Mouse (Mus musculus): ENCODE data around the gene Atp7b. TPM values are rescaled to one million over a fixed set of nuclear protein-coding genes. Genes with fewer than 3 reads are reported as not detected.

Atp7b gene
- polyA plus RNA-seq, 1 experiment from 2014 or later: 1.1 TPM

DNA sequence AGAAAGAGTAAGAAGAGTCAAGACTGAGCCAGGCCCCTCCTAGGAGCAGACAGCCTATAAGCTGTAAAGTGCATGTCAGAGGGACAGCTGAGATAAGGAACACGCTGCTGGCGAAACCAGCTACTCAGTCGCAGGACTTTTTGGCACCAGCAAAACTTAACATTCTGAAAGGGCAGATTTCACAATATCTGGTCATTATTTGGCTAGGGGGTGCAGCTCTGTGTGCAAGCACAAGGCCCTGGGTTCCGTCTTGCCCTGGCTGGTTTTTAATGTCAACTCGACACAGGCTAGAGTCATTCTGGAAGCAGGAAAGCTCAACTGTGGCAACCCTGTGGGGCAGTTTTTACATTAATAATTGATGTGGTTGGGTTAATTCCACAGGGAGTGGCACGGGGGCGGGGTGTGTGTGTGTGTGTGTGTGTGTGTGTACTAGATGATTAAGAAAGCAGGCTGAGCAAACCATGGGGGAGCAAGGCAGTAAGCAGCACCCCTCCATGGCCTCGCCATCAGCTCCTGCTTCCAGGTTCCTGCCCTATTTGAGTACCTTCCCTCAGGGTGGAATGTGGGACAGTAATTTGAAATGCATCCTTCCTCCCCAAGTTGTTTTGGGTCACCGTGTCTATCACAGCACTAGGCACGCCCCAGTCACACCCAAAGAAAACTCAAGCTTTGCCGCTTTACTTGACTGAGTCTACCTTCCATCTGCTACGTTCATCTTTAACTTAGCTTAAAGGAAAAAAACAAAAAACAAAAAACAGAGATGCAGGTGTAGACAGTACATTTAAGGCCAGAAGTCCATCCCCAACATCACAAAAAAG, 5.2 kb downstream of the Atp7b start:
- Histone ChIP-seq H3K27me3 (replicated peaks) (peaks cover 6% of the 10 kb centered on the region; the same call in 1 of the 2 replicates), H3K4me2 (no peak overlapping the region), H3K4me3 (replicated peaks) (no peak overlapping the region), H3K9ac (replicated peaks) (no peak overlapping the region), H3K27ac (replicated peaks) (no peak overlapping the region), H3K4me1 (peaks cover 5% of the 10 kb centered on the region), H3K36me3 (no peaks in the 10 kb centered on the region), H3K9me3 (replicated peaks) (no peaks in the 10 kb centered on the region)
- ATAC-seq (ENCODE audit: low FRiP score): no peak
- WGBS: 88% methylated on average over 12 of the region's 12 CpGs

- 43% methylated on average over 2 of the region's 2 CpGs for WGBS
- peak; percentile 69 for ATAC-seq (ENCODE audit: low FRiP score)
These were observed 12.2 kb downstream of the Atp7b start for GRCm38 (mm10) chr8:22047699-22048464.

GRCm38 (mm10) chr8:22043706-22044105, 16.4 kb downstream of the Atp7b start:
- peaks cover 9% of the 10 kb centered on the region; the same call in 1 of the 2 replicates for H3K4me1 ChIP-seq
- 55% methylated on average over 12 of the region's 12 CpGs for whole genome bisulfite sequencing
- no peak for ATAC-seq (ENCODE audit: low FRiP score)
- H3K27me3 ChIP-seq (replicated peaks): no peaks in the 10 kb centered on the region
- H3K9ac ChIP-seq (replicated peaks): no peak overlapping the region
- no peak overlapping the region for H3K4me2 ChIP-seq
- H3K4me3 ChIP-seq (replicated peaks): no peak overlapping the region
- no peaks in the 10 kb centered on the region for H3K9me3 ChIP-seq (replicated peaks)
- no peaks in the 10 kb centered on the region for H3K36me3 ChIP-seq
- H3K27ac ChIP-seq (replicated peaks): no peak overlapping the region

More at GRCm38 (mm10) chr8:22047699-22048464, 12.2 kb downstream of the Atp7b start:
- Histone ChIP-seq H3K9me3 (replicated peaks) (no peaks in the 10 kb centered on the region), H3K4me2 (no peak overlapping the region), H3K4me3 (replicated peaks) (no peak overlapping the region), H3K36me3 (no peaks in the 10 kb centered on the region), H3K4me1 (no peaks in the 10 kb centered on the region), H3K9ac (replicated peaks) (no peak overlapping the region), H3K27me3 (replicated peaks) (no peaks in the 10 kb centered on the region), H3K27ac (replicated peaks) (no peak overlapping the region)

GRCm38 (mm10) chr8:22042515-22042914, 17.6 kb downstream of the Atp7b start:
- 85% methylated on average over 3 of the region's 3 CpGs for WGBS
- no peak overlapping the region for H3K4me3 ChIP-seq (replicated peaks)
- H3K4me1 ChIP-seq: peaks cover 9% of the 10 kb centered on the region; the same call in 1 of the 2 replicates
- no peak overlapping the region for H3K27ac ChIP-seq (replicated peaks)
- no peak overlapping the region for H3K9ac ChIP-seq (replicated peaks)
- ATAC-seq (ENCODE audit: low FRiP score): no peak
- H3K36me3 ChIP-seq: no peaks in the 10 kb centered on the region
- no peak overlapping the region for H3K4me2 ChIP-seq
- H3K27me3 ChIP-seq (replicated peaks): no peaks in the 10 kb centered on the region
- H3K9me3 ChIP-seq (replicated peaks): no peaks in the 10 kb centered on the region

- H3K27me3 ChIP-seq (replicated peaks): no peaks in the 10 kb centered on the region
- H3K36me3 ChIP-seq: no peaks in the 10 kb centered on the region
- no peak overlapping the region for H3K4me3 ChIP-seq (replicated peaks)
- H3K27ac ChIP-seq (replicated peaks): no peak overlapping the region
- no peak overlapping the region for H3K4me2 ChIP-seq
- no peak overlapping the region for H3K9ac ChIP-seq (replicated peaks)
- H3K4me1 ChIP-seq: peaks cover 9% of the 10 kb centered on the region; the same call in 1 of the 2 replicates
- peak; percentile 18; the same call in 1 of the 2 replicates for ATAC-seq (ENCODE audit: low FRiP score)
- H3K9me3 ChIP-seq (replicated peaks): no peaks in the 10 kb centered on the region
- 39% methylated on average over 6 of the region's 6 CpGs for WGBS
These were observed 20.0 kb downstream of the Atp7b start for GRCm38 (mm10) chr8:22040153-22040509.

DNA sequence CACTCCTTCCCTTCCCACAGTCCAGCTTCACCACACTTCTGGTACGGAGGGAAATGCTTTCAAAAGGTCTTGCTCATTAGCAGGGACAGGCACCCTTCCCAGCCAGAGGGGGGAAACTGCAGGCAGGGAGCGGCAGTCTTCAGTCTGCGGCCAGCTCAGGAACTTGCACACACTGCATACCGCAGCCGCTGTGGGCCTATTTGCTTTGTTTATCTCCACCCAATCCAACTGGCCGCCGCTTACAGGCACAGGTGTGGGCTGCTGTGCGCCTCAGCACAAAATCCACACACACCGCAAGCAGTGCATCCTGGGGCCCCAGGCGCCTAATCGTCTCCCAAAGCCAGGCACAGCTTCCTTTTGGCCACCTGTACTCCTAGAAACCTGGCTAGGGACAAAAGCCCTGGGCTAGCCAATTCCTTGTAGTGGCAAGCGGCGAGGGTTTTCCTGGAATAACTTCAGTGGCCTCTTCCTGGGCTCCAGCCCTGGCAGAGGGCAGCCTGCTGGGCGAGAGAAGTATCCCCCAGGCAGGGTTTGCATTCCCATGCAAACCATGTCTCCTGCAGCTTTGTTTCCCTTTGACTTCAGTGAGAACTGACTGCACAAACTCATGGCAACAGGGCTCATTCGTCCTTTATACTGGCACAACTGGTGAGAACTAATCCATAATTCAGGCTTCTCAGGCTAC, 20.5 kb downstream of the Atp7b start:
- Histone ChIP-seq H3K9me3 (replicated peaks) (no peaks in the 10 kb centered on the region), H3K9ac (replicated peaks) (no peak overlapping the region), H3K36me3 (no peaks in the 10 kb centered on the region), H3K27me3 (replicated peaks) (no peaks in the 10 kb centered on the region), H3K4me3 (replicated peaks) (no peak overlapping the region; the same call in 1 of the 2 replicates), H3K27ac (replicated peaks) (0 out of 2 replicates have a peak overlapping the region, but pooled peaks have one; percentile 37), H3K4me1 (peaks cover 9% of the 10 kb centered on the region; the same call in 1 of the 2 replicates), H3K4me2 (peak overlapping the region; percentile 41)
- peak; percentile 71 for ATAC-seq (ENCODE audit: low FRiP score)
- WGBS: 18% methylated on average over 15 of the region's 15 CpGs

DNA sequence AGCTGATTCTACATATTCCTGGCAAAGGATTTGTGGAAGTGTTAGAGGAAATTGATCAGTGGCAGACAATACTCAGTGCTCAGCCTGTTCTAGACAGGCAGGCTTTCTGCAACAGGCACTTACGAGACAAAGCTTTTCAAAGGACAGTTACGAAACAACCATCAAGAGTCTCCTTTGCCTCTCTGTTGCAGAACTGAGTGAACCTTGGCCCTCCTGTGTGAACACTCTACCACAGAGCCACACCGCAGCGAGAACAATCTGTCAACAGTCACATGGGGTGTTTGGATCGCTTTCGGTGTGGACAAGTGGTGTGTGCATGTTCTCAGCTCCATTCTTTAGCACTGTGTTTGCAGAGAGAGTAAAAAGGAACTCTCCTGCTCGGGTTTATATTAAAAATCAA, 23.1 kb downstream of the Atp7b start:
- Histone ChIP-seq H3K27ac (replicated peaks) (no peak overlapping the region), H3K4me3 (replicated peaks) (no peak overlapping the region), H3K4me1 (peaks cover 9% of the 10 kb centered on the region; the same call in 1 of the 2 replicates), H3K36me3 (no peaks in the 10 kb centered on the region), H3K9ac (replicated peaks) (no peak overlapping the region), H3K4me2 (no peak overlapping the region), H3K9me3 (replicated peaks) (no peaks in the 10 kb centered on the region), H3K27me3 (replicated peaks) (no peaks in the 10 kb centered on the region)
- whole genome bisulfite sequencing: 83% methylated on average over 7 of the region's 7 CpGs
- ATAC-seq (ENCODE audit: low FRiP score): no peak

DNA sequence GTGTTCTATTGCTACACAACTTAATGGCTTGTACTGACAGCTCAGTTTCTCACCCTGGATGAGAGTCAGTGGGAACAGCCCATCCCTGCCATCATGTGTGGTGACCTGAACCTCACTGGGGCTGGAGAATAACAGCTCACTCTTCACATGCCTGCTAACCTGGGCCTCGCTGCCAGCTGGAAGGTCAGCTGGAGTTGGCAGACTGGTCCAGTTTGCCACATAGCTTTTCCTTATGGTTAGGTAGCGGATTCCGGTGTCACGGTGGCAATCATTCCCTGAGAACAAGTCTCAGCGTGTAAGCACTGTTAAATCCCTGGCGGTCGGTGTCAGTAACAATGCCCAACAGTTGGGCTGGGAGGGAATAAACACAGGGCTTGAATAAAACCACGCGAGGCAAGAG, 24.0 kb downstream of the Atp7b start:
- Histone ChIP-seq H3K36me3 (no peaks in the 10 kb centered on the region), H3K9me3 (replicated peaks) (no peaks in the 10 kb centered on the region), H3K4me2 (no peak overlapping the region), H3K4me1 (peaks cover 9% of the 10 kb centered on the region; the same call in 1 of the 2 replicates), H3K27ac (replicated peaks) (no peak overlapping the region), H3K9ac (replicated peaks) (no peak overlapping the region), H3K4me3 (replicated peaks) (no peak overlapping the region), H3K27me3 (replicated peaks) (no peaks in the 10 kb centered on the region)
- no peak for ATAC-seq (ENCODE audit: low FRiP score)
- WGBS: 92% methylated on average over 9 of the region's 9 CpGs

DNA sequence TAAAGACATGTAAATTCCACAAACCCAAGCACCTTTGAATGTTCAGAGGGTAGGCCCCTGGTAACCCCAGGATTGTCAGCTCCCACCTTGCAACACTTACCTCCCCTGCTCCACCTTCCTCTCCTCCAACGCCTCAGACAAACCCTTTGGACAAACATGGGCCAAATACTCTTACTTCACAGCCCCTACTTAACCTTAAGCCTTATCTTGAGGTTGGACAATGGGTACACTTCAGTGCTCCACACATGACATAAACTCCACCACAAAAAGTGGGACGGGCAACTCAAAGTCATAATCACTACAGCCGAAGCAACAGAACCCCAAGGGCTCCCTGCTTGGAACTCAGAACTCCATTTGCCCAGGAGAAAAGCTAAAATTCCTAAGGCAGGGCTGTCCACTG, 29.1 kb downstream of the Atp7b start:
- WGBS: 93% methylated on average over 3 of the region's 3 CpGs
- Histone ChIP-seq H3K4me1 (no peaks in the 10 kb centered on the region), H3K36me3 (no peaks in the 10 kb centered on the region), H3K4me2 (no peak overlapping the region), H3K4me3 (replicated peaks) (no peak overlapping the region), H3K9ac (replicated peaks) (no peak overlapping the region), H3K27me3 (replicated peaks) (no peaks in the 10 kb centered on the region), H3K27ac (replicated peaks) (no peak overlapping the region), H3K9me3 (replicated peaks) (no peaks in the 10 kb centered on the region)
- ATAC-seq (ENCODE audit: low FRiP score): no peak

- no peak overlapping the region for H3K4me3 ChIP-seq (replicated peaks)
- H3K4me2 ChIP-seq: no peak overlapping the region
- WGBS: 90% methylated on average over 3 of the region's 3 CpGs
- no peaks in the 10 kb centered on the region for H3K9me3 ChIP-seq (replicated peaks)
- ATAC-seq (ENCODE audit: low FRiP score): no peak
- no peak overlapping the region for H3K27ac ChIP-seq (replicated peaks)
- H3K9ac ChIP-seq (replicated peaks): no peak overlapping the region
- H3K4me1 ChIP-seq: no peaks in the 10 kb centered on the region
- H3K27me3 ChIP-seq (replicated peaks): no peaks in the 10 kb centered on the region
- H3K36me3 ChIP-seq: no peaks in the 10 kb centered on the region
These were observed 31.1 kb downstream of the Atp7b start for GRCm38 (mm10) chr8:22028973-22029372.

- Histone ChIP-seq H3K27me3 (replicated peaks) (no peaks in the 10 kb centered on the region), H3K9ac (replicated peaks) (no peak overlapping the region), H3K9me3 (replicated peaks) (no peaks in the 10 kb centered on the region), H3K27ac (replicated peaks) (no peak overlapping the region), H3K36me3 (no peaks in the 10 kb centered on the region), H3K4me2 (no peak overlapping the region), H3K4me3 (replicated peaks) (no peak overlapping the region), H3K4me1 (no peaks in the 10 kb centered on the region)
- no peak for ATAC-seq (ENCODE audit: low FRiP score)
- WGBS: 77% methylated on average over 4 of the region's 4 CpGs
These were observed 34.9 kb downstream of the Atp7b start for GRCm38 (mm10) chr8:22025241-22025640.
